Mouse (Mus musculus): Measurements from ENCODE around the gene Uhrf1. TPM values are rescaled to one million over a fixed set of nuclear protein-coding genes. Genes with fewer than 3 reads are reported as not detected.

Gene Uhrf1
- total and polyA plus RNA-seq, 3 experiments = 161 to 220 (median 184) TPM

DNA sequence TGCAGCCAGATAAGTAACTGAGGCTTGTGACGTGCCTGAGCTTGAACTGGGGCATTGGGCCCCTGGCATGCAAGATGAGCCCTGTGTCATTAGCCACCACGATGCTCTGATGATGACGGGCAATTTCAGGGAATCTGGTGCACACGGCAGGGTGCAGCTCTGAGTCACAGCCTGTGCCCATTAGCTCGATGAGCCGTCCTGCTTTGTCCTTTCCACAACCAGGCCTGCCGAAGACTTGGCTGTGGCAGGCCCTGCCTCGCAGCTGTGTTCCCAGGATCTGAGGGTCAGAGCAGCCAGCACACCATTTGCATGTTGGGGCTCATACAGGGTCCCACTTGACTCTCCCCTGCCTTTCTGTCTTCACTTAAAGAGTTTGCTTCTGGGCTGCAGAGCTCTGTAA is 57.3 kb downstream of the Uhrf1 start:
- Histone ChIP-seq H3K79me2 (replicated peaks; ENCODE audit: control insufficient read depth, extremely low read depth, insufficient read depth, poor library complexity, severe bottlenecking) (no peaks in the 10 kb centered on the region), H3K9me3 (replicated peaks; ENCODE audit: low read length) (no peaks in the 10 kb centered on the region), H3K9ac (ENCODE audit: insufficient read depth, low read depth) (no peak overlapping the region), H3K36me3 (replicated peaks in 1 of 2; ENCODE audit: control insufficient read depth in 1 of 2, insufficient read depth in 1 of 2, low read length in 1 of 2) (peaks cover 6 to 78% of the 10 kb centered on the region in 2 experiments), H3K4me3 (replicated peaks in 1 of 3; ENCODE audit: low read depth in 2 of 3, low read length in 2 of 3, poor library complexity in 1 of 3) (no peak overlapping the region), H3K4me2 (ENCODE audit: insufficient read depth, low read depth, poor library complexity, severe bottlenecking) (no peak overlapping the region), H3K4me1 (ENCODE audit: control insufficient read depth in 1 of 2, insufficient read depth in 2 of 2) (peaks cover 4 to 28% of the 10 kb centered on the region in 2 experiments; a peak in 2 of 4 replicates), H3K27ac (ENCODE audit: insufficient read depth, low read depth) (no peak overlapping the region), H3K27me3 (replicated peaks) (no peaks in the 10 kb centered on the region)
- dilution Hi-C loops (cut with MboI; ENCODE audit: extremely low pct_ligation_motif_present, extremely low pct_unique_long_range_greater_than_20kb, low sequenced_read_pairs) (no loop called here), in situ Hi-C loops (cut with MboI; ENCODE audit: low pct_ligation_motif_present, low pct_unique_long_range_greater_than_20kb, low sequenced_read_pairs) (loop anchor here (5.0 to 10.0 kb wide), 2 partner anchors 122 to 304 kb away; no protein-coding TSS in a partner anchor)
- TF ChIP-seq ZKSCAN1 (IDR thresholded peaks at IDR 0.05; ENCODE audit: borderline replicate concordance, low read depth, low read length) (no peak), MAX (IDR thresholded peaks at IDR 0.05; ENCODE audit: low read length) (no peak), MYC (IDR thresholded peaks at IDR 0.05; ENCODE audit: low read depth, low read length) (no peak), EP300 (IDR thresholded peaks at IDR 0.05; ENCODE audit: low read length) (no peak), NRF1 (IDR thresholded peaks at IDR 0.05; ENCODE audit: low read depth, low read length) (no peak), MAZ (IDR thresholded peaks at IDR 0.05; ENCODE audit: low read depth, low read length) (no peak), USF1 (IDR thresholded peaks at IDR 0.05; ENCODE audit: low read depth, low read length) (no peak), GABPA (IDR thresholded peaks at IDR 0.05; ENCODE audit: insufficient replicate concordance, low read depth, low read length) (no peak), ZMIZ1 (IDR thresholded peaks at IDR 0.05; ENCODE audit: low read depth, low read length) (no peak), POLR2A (IDR thresholded peaks at IDR 0.05; ENCODE audit: low read depth, low read length) (no peak), PAX5 (IDR thresholded peaks at IDR 0.05; ENCODE audit: low read length) (no peak), ELF1 (IDR thresholded peaks at IDR 0.05; ENCODE audit: low read depth, low read length) (no peak), MAFK (IDR thresholded peaks at IDR 0.05; ENCODE audit: insufficient replicate concordance, low read length) (no peak), UBTF (IDR thresholded peaks at IDR 0.05; ENCODE audit: low read depth, low read length) (no peak), MEF2A (IDR thresholded peaks at IDR 0.05; ENCODE audit: borderline replicate concordance, low read depth, low read length) (no peak), CTCF (conservative IDR thresholded peaks at IDR 0.05 in 1 of 2, IDR thresholded peaks at IDR 0.05 in 1 of 2; ENCODE audit: low read depth in 2 of 2, low read length in 2 of 2) (no peak)
- DNase-seq (ENCODE audit: extremely low read depth) = no peak

DNA sequence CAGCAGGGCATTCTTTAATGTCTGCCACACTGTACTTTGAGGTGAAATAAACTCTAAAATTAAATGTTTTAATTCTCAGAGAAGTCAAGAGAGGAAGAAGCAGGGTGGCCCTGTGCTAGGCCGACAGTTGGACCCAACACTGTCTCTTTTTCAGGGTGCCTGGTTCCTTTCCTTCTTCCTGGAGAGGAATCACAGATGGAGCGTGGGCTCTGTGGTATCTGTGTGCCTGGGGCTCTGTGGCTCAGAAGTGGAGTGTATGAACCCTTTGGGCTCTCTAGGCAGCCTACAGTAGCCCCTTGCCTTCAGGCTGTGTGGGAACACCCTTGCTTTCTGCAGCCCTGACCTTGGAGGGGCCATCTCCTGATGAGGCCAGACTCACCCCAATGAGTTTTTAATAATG is 58.4 kb downstream of the Uhrf1 start:
- DNase-seq (ENCODE audit: extremely low read depth) = no peak
- no peak overlapping the region for H3K9ac ChIP-seq (ENCODE audit: insufficient read depth, low read depth)
- H3K36me3 ChIP-seq (replicated peaks in 1 of 2; ENCODE audit: control insufficient read depth in 1 of 2, insufficient read depth in 1 of 2, low read length in 1 of 2) = peaks cover 0 to 75% of the 10 kb centered on the region in 2 experiments
- H3K27me3 ChIP-seq (replicated peaks) = no peaks in the 10 kb centered on the region
- H3K79me2 ChIP-seq (replicated peaks; ENCODE audit: control insufficient read depth, extremely low read depth, insufficient read depth, poor library complexity, severe bottlenecking) = no peaks in the 10 kb centered on the region
- no peak overlapping the region for H3K27ac ChIP-seq (ENCODE audit: insufficient read depth, low read depth)
- no peaks in the 10 kb centered on the region for H3K9me3 ChIP-seq (replicated peaks; ENCODE audit: low read length)
- TF ChIP-seq CHD1 (IDR thresholded peaks at IDR 0.05; ENCODE audit: low read depth, low read length) (no peak), NRF1 (IDR thresholded peaks at IDR 0.05; ENCODE audit: low read depth, low read length) (no peak), MAX (IDR thresholded peaks at IDR 0.05; ENCODE audit: low read length) (no peak), SMC3 (IDR thresholded peaks at IDR 0.05; ENCODE audit: low read depth, low read length) (no peak), BHLHE40 (IDR thresholded peaks at IDR 0.05; ENCODE audit: low read depth, low read length) (no peak), RAD21 (IDR thresholded peaks at IDR 0.05; ENCODE audit: low read depth, low read length) (no peak), MXI1 (IDR thresholded peaks at IDR 0.05; ENCODE audit: low read depth, low read length) (no peak), RCOR1 (conservative IDR thresholded peaks at IDR 0.05; ENCODE audit: low read depth, low read length) (no peak), USF1 (IDR thresholded peaks at IDR 0.05; ENCODE audit: low read depth, low read length) (no peak), POLR2A (IDR thresholded peaks at IDR 0.05; ENCODE audit: low read depth, low read length) (no peak), MAZ (IDR thresholded peaks at IDR 0.05; ENCODE audit: low read depth, low read length) (no peak), SIN3A (IDR thresholded peaks at IDR 0.05; ENCODE audit: low read length) (no peak)
- no peak overlapping the region for H3K4me2 ChIP-seq (ENCODE audit: insufficient read depth, low read depth, poor library complexity, severe bottlenecking)
- H3K4me3 ChIP-seq (replicated peaks in 1 of 3; ENCODE audit: low read depth in 2 of 3, low read length in 2 of 3, poor library complexity in 1 of 3) = no peak overlapping the region
- in situ Hi-C loops (cut with MboI; ENCODE audit: low pct_ligation_motif_present, low pct_unique_long_range_greater_than_20kb, low sequenced_read_pairs) = loop anchor here (5.0 to 10.0 kb wide), 2 partner anchors 121 to 303 kb away; no protein-coding TSS in a partner anchor
- dilution Hi-C loops (cut with MboI; ENCODE audit: extremely low pct_ligation_motif_present, extremely low pct_unique_long_range_greater_than_20kb, low sequenced_read_pairs) = no loop called here
- peaks cover 4 to 28% of the 10 kb centered on the region in 2 experiments; a peak in 2 of 4 replicates for H3K4me1 ChIP-seq (ENCODE audit: control insufficient read depth in 1 of 2, insufficient read depth in 2 of 2)
